Mouse (Mus musculus): ENCODE measurements around the gene Arhgef7.

DNA sequence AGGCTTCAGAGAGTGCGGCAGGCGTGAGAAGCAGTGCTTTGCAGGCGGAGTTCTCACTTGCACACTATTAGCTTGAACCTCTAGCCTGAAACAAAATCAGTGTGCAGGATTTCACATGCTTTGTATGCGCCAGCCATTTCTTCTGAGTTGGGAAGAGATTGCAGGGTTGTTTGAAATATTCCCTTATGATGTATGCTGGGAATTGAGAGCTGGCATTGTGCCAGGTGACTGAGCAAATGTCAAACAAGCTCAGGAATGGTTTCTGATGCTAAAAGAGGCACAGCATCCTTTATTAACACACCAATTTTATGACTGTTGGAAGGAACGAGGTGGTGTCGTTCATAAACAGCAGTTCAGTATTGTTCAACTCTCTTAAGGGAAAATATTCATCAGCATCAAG is 78.7 kb downstream of the Arhgef7 start:
- TF ChIP-seq CTCF (IDR thresholded peaks at IDR 0.05): no peak
- no peak for TF ChIP-seq EP300 (IDR thresholded peaks at IDR 0.05; ENCODE audit: insufficient read depth, low read depth, low read length)
- TF ChIP-seq POLR2A (IDR thresholded peaks at IDR 0.05; ENCODE audit: insufficient read depth, low read depth, low read length): no peak
